Mouse (Mus musculus) midbrain, postnatal 0 days (tissue): ENCODE measurements at regions not wholly inside any gene's neighbourhood (a gene's known extent, or its start where the extent isn't known, plus 50 kb on each side); places are given as distances from the start of the nearest gene placed in this dataset.

Experiments
- ATAC-seq: fragments of 200-750 bp; cut with Nextera tagmentation; 2 replicates; pipeline ENCODE4 v1.8.0; 2017; ENCODE audit warnings: moderate number of reproducible peaks, mild to moderate bottlenecking, moderate TSS enrichment, moderate library complexity; ENCODE audit not compliant: low FRiP score
- DNase-seq: peaks from one replicate; pipeline ENCODE4 v3.0.0-alpha.2; 2015; ENCODE audit warnings: low spot score
- H3K27ac ChIP-seq: fragments of 300-500 bp; sonication (generic); 2 replicates; pipeline ENCODE4 v1.5.1; 2014; ENCODE audit warnings: low read depth, mild to moderate bottlenecking, low read length, mixed read lengths
- H3K27me3 ChIP-seq: fragments of 300-500 bp; sonication (generic); 2 replicates; pipeline ENCODE4 v1.6.1; 2014; ENCODE audit warnings: low read length, control low read depth, mixed read lengths; ENCODE audit not compliant: insufficient read depth
- H3K36me3 ChIP-seq: fragments of 300-500 bp; sonication (generic); 2 replicates; pipeline ENCODE4 v1.6.1; 2014; ENCODE audit warnings: low read length, control low read depth, mixed read lengths; ENCODE audit not compliant: insufficient read depth
- H3K4me1 ChIP-seq: fragments of 300-500 bp; sonication (generic); 2 replicates; pipeline ENCODE4 v1.6.1; 2014; ENCODE audit warnings: mild to moderate bottlenecking, control low read depth, antibody characterized with exemption, low read length, mixed read lengths; ENCODE audit not compliant: insufficient read depth
- H3K4me2 ChIP-seq: fragments of 300-500 bp; sonication (generic); 2 replicates; pipeline ENCODE4 v1.6.1; 2014; ENCODE audit warnings: low read depth, mild to moderate bottlenecking, low read length, mixed read lengths; ENCODE audit not compliant: poor library complexity, severe bottlenecking
- H3K4me3 ChIP-seq: fragments of 300-500 bp; sonication (generic); 2 replicates; pipeline ENCODE4 v1.5.1; 2014; ENCODE audit warnings: low read depth, mild to moderate bottlenecking, low read length, moderate library complexity
- H3K9ac ChIP-seq: fragments of 300-500 bp; sonication (generic); replicated peaks from 2 replicates; pipeline ENCODE4 v1.6.1; 2014; ENCODE audit warnings: mild to moderate bottlenecking, low read length, moderate library complexity, mixed read lengths; ENCODE audit not compliant: poor library complexity, severe bottlenecking
- H3K9me3 ChIP-seq: fragments of 300-500 bp; sonication (generic); 2 replicates; pipeline ENCODE4 v1.6.1; 2016; ENCODE audit warnings: low read length, control low read depth
- CTCF ChIP-seq: IDR thresholded peaks from 2 replicates; pipeline ENCODE4 v1.5.1; 2016; ENCODE audit warnings: antibody characterized with exemption, mild to moderate bottlenecking
- WGBS: fragments of 180-500 bp; shearing (Covaris S2); extraction: QIAGEN DNeasy Blood & Tissue Kit; methylation state at CpG from one replicate; pipeline ENCODE4 v1.1.7; 2014; 5-methylcytosine and 5-hydroxymethylcytosine counted together

DNA sequence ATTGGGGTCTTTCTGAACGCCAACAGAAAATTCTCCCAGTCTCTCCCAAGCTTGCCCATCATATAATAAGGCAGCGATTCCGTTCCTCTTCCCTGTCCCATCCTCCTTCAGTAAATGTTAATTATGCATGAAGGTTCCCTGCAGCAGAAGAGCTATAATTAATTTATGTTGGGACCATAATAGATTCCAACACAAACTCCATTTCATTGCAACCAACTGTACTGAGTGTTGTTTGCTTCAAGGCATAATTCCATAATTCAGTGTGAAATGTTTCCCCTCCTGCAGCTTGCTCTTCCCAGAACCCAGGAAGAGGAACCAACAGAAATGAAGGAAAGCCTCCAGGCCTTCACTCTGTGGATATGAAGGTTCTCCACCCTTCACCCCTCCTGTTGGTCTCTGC is 129.0 kb upstream of the B3gat1 start:
- Histone ChIP-seq H3K4me1 (no peaks in the 10 kb centered on the region), H3K9ac (no peak overlapping the region), H3K27ac (no peak overlapping the region), H3K27me3 (no peaks in the 10 kb centered on the region), H3K4me2 (no peak overlapping the region), H3K36me3 (no peaks in the 10 kb centered on the region), H3K4me3 (no peak overlapping the region), H3K9me3 (no peaks in the 10 kb centered on the region)
- 65% methylated on average over 3 of the region's 3 CpGs for WGBS
- DNase-seq (no peak), ATAC-seq (no peak)
- TF ChIP-seq CTCF = no peak

DNA sequence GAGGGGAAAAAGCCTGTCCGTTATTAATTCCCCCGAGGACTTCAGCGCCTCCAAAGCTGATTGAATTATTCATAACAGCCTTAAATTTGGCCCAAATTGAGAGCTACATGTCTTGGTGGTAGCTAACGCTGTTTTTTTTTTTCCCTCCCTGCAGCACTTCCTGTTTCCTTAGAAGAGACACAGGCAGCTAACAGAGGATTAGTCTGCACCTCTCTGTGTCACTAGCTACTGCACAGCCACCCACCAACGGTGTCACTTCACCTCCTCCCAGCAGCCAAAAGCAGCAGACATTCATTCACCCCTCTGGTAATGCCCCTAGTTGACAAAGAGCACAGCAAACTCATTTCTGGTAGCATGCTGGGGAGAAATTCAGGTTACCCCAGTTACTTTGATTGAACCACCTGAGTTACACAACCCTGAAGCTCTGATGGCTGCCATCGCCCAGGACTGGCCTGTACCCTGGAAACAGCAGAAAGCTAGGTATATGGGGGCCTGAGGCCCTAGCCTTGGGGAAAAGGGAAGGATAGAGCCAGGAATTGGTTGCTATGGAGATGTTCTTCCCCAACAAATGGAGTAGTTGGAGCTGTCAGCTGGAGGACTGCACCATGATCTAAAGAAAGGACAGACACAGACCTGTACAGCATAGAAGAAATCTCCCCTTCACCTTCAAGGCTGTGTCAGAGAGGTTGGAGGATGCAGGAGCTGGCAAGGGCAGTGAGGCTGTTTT is 121.7 kb upstream of the B3gat1 start:
- Histone ChIP-seq H3K27me3 (no peaks in the 10 kb centered on the region), H3K9me3 (no peaks in the 10 kb centered on the region), H3K4me2 (no peak overlapping the region), H3K9ac (no peak overlapping the region), H3K27ac (0 out of 2 replicates have a peak overlapping the region, but pooled peaks have one; percentile 32), H3K4me1 (0 out of 2 replicates have a peak, but pooled peaks cover 4% of the 10 kb centered on the region), H3K36me3 (no peaks in the 10 kb centered on the region), H3K4me3 (no peak overlapping the region)
- WGBS = 40% methylated on average over 6 of the region's 6 CpGs
- TF ChIP-seq CTCF = no peak
- peak; percentile 57; the same call in 1 of the 2 replicates for ATAC-seq
- DNase-seq = no peak

DNA sequence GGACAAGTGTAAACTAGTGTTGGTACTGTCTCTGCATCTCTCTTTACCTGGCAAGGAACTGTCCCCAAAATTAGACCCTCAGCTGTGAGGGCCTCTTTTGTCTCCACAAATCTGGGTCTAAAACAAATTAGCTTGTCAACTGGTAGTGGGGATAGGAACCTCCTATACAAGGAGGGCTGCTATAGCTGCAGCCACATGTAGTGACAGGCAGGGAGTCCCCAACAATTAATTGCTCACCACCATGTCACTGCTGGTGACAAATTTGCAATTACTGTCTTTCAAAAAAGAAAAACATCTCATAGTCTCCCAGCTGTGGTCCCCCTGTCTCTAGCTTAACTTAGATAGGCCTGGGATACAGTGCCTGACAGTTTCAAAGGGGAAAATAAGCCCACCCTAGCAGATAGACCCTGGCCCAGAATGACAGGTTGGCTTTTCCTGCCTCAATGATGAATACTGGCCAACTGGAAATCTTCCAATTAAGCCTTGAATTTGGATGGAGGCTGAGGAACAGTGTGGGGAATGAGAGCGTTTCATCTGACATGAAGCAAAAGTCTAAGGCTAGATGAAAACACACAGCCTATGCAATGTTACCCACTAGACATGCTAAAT is 110.6 kb upstream of the B3gat1 start:
- no peak for TF ChIP-seq CTCF
- H3K36me3 ChIP-seq = no peaks in the 10 kb centered on the region
- WGBS = 73% methylated on average over 1 of the region's 1 CpGs
- H3K9me3 ChIP-seq = no peaks in the 10 kb centered on the region
- ATAC-seq (no peak), DNase-seq (peak; percentile 36)
- no peak overlapping the region for H3K27ac ChIP-seq
- no peak overlapping the region for H3K9ac ChIP-seq
- H3K4me3 ChIP-seq = no peak overlapping the region
- no peak overlapping the region for H3K4me2 ChIP-seq
- no peaks in the 10 kb centered on the region for H3K4me1 ChIP-seq
- no peaks in the 10 kb centered on the region for H3K27me3 ChIP-seq

DNA sequence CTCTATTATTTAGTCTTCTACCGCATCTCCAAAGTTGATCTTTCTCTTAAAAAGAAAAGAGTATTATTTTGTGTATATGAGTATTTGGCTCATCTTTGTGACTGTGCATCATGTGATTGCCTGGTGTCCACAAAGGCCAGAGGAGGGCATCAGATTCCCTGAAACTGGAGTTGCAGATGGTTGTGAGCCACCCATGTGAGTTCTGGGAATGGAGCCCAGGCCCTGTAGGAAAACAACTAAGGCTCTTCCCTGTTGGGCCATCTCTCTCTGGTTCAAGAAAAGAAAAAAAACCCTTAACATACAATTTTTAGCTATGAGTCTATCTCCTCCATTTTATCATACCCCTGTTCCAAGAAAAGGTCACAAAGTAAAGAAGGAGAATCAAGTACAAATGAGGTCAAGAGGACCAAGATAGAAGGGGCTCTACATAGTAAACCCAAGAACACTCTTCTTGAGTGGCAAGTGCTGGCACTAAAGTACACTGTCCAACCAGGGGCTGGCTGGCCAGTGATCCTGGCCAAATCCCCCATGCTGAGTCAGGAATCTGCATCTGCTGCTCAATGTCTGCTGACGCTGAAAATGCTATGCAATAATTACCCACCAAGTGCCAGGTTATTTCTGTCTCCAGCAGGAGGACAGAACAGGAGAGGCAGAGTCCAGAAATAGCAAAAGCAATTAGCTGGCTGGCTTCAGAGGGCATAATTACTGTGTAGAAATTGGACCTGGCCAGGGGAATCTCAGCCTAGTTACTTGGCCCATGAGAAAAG is 108.2 kb upstream of the B3gat1 start:
- WGBS = 76% methylated on average over 2 of the region's 2 CpGs
- no peaks in the 10 kb centered on the region for H3K27me3 ChIP-seq
- peak; percentile 75 for DNase-seq
- H3K36me3 ChIP-seq = no peaks in the 10 kb centered on the region
- no peaks in the 10 kb centered on the region for H3K9me3 ChIP-seq
- peak; percentile 38; the same call in 1 of the 2 replicates for ATAC-seq
- no peak overlapping the region for H3K4me2 ChIP-seq
- no peak overlapping the region for H3K9ac ChIP-seq
- H3K4me3 ChIP-seq = no peak overlapping the region
- no peaks in the 10 kb centered on the region for H3K4me1 ChIP-seq
- no peak overlapping the region for H3K27ac ChIP-seq
- TF ChIP-seq CTCF = no peak

DNA sequence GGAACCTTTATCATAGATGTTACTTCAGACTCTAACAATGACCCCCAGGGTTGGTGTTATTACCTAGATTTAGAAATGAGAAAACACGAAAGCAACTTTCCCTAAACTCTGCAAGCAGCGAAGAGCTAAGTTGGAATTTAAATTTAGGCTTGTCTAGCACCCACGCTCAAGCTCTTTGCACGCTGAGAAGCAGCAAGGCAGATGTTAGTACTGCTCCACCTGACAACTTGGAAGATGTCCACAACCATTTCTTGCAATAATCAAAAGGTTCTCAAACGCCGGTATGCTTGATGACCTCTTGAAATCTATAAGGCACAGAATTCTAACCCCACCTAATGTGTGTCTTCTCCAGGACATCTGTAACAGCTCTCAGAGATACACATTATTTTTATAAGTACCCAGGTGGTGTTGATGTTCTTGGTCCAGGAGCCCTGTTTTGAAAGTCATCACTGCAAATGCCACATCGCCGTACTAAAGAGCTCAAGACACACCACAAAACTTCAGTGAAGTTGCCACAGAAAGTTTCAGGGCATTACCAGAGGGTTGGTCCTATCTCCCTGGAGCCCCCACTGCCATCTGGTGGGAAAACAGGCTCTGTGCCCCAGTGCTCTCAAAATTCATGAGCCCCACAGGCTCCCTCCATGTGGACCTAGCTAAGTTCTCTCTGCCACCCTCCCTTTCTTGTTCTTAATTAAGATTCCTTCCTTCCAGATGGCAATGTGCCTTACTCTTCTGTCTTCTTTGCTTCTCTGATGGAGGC is 100.5 kb upstream of the B3gat1 start:
- 91% methylated on average over 8 of the region's 8 CpGs for WGBS
- TF ChIP-seq CTCF = peak; percentile 56

More for the DNA sequence above, 100.5 kb upstream of the B3gat1 start:
- DNase-seq = peak; percentile 8
- Histone ChIP-seq H3K36me3 (no peaks in the 10 kb centered on the region), H3K27ac (no peak overlapping the region), H3K27me3 (no peaks in the 10 kb centered on the region), H3K4me1 (no peaks in the 10 kb centered on the region), H3K4me2 (no peak overlapping the region), H3K9ac (no peak overlapping the region), H3K9me3 (no peaks in the 10 kb centered on the region), H3K4me3 (no peak overlapping the region)
- no peak for ATAC-seq
